Comparison of ENCODE assay signal across 9 mouse cellular contexts in genomic region chr13:21180551-21181530, GRCm38 (mm10). TPM values are rescaled to one million over a fixed set of nuclear protein-coding genes. Genes with fewer than 3 reads are reported as not detected.
DNase-seq lines count a peak whose midpoint lies in the region; ATAC-seq and TF ChIP-seq lines count a peak whose summit lies in the region.
"Had no signal": no experiment of that assay in that cellular context is flagged by ENCODE, and none has a peak within 500 bp of the region (broad histone marks: within the 10 kb centered on the region; RNA-seq: fewer than 3 reads in every experiment).

No protein-coding gene starts in this region.

- peak overlapping the region; percentile 72 for H3K4me2 ChIP-seq in kidney, embryonic 16.5 days (replicated peaks; ENCODE audit: low read depth, low read length)
- peak overlapping the region; percentile 83 for H3K4me2 ChIP-seq in lung, postnatal 0 days (replicated peaks; ENCODE audit: low read depth, low read length)

- peak overlapping the region; percentile 98 for H3K27ac ChIP-seq in kidney, embryonic 16.5 days (ENCODE audit: low read length)
- H3K27ac ChIP-seq in lung, postnatal 0 days (ENCODE audit: low read length), result peak overlapping the region; percentile 92
- peak overlapping the region; percentile 32 for H3K27ac ChIP-seq in olfactory bulb, adult 2 months (ENCODE audit: insufficient read depth, low read depth, low read length)

- H3K27me3 ChIP-seq in kidney, embryonic 16.5 days (ENCODE audit: insufficient read depth, low read length), result no peaks in the 10 kb centered on the region
- H3K27me3 ChIP-seq in lung, postnatal 0 days (replicated peaks; ENCODE audit: insufficient read depth, low read length), result no peaks in the 10 kb centered on the region

- peak; percentile 48 for ATAC-seq in CD4-positive, CD25-positive, alpha-beta regulatory T cell, adult 4 months
- ATAC-seq in granulocyte monocyte progenitor cell, adult 5-6 weeks (replicated peaks; ENCODE audit: poor library complexity, severe bottlenecking), result peak; percentile 51
- peak; percentile 60 for ATAC-seq in kidney, embryonic 16.5 days (ENCODE audit: low FRiP score, low TSS enrichment)
- ATAC-seq in lung, postnatal 0 days, result peak; percentile 33

- DNase-seq in ZHBTc4 (ENCODE audit: low read depth, low spot score), result peak; percentile 61
- DNase-seq in embryo, embryonic 10.5 days (ENCODE audit: low spot score), result peak; percentile 69
- DNase-seq in lung, postnatal 0 days (ENCODE audit: low spot score), result peak; percentile 62
- DNase-seq in thymus, postnatal 4 days, result peak; percentile 85

- peaks cover 36% of the 10 kb centered on the region for H3K36me3 ChIP-seq in kidney, embryonic 16.5 days (ENCODE audit: insufficient read depth, low read length)
- H3K36me3 ChIP-seq in lung, postnatal 0 days (ENCODE audit: insufficient read depth, low read length), result peaks cover 10% of the 10 kb centered on the region; the same call in 1 of the 2 replicates

- H3K4me1 ChIP-seq in kidney, embryonic 16.5 days (ENCODE audit: insufficient read depth, low read length), result peaks cover 26% of the 10 kb centered on the region
- peaks cover 11% of the 10 kb centered on the region; the same call in 1 of the 2 replicates for H3K4me1 ChIP-seq in lung, postnatal 0 days (ENCODE audit: insufficient read depth, low read depth, low read length)
- peaks cover 10% of the 10 kb centered on the region for H3K4me1 ChIP-seq in olfactory bulb, adult 2 months (ENCODE audit: control insufficient read depth, insufficient read depth, low read length)

- no peak for TF ChIP-seq POLR2A in olfactory bulb, adult 2 months (IDR thresholded peaks at IDR 0.05; ENCODE audit: insufficient read depth, low read depth, low read length)

- no peaks in the 10 kb centered on the region for H3K9me3 ChIP-seq in kidney, embryonic 16.5 days (ENCODE audit: low read length)
- H3K9me3 ChIP-seq in lung, postnatal 0 days (ENCODE audit: low read length), result no peaks in the 10 kb centered on the region

- under 1% methylated on average over 70 of the region's 71 CpGs for WGBS in kidney, embryonic 16.5 days
- WGBS in lung, postnatal 0 days, result under 1% methylated on average over 63 of the region's 71 CpGs
- under 1% methylated on average over 71 of the region's 71 CpGs for WGBS in olfactory bulb, adult 2 months

- H3K9ac ChIP-seq in kidney, embryonic 16.5 days (replicated peaks; ENCODE audit: low read length), result peak overlapping the region; percentile 96
- H3K9ac ChIP-seq in lung, postnatal 0 days (replicated peaks; ENCODE audit: low read depth), result peak overlapping the region; percentile 85

- TF ChIP-seq EP300 in lung, postnatal 0 days (IDR thresholded peaks at IDR 0.05), result no peak

- peak overlapping the region; percentile 99 for H3K4me3 ChIP-seq in kidney, embryonic 16.5 days (ENCODE audit: low read length)
- peak overlapping the region; percentile 99 for H3K4me3 ChIP-seq in lung, postnatal 0 days (ENCODE audit: low read depth, low read length)
- H3K4me3 ChIP-seq in olfactory bulb, adult 2 months (ENCODE audit: insufficient read depth, low read depth, low read length), result peak overlapping the region; percentile 99

- no peak for TF ChIP-seq CTCF in lung, postnatal 0 days (IDR thresholded peaks at IDR 0.05)
- no peak for TF ChIP-seq CTCF in olfactory bulb, adult 2 months (IDR thresholded peaks at IDR 0.05; ENCODE audit: insufficient read depth, low read depth, low read length)

RNA-seq across cellular contexts. Expression of gene Trim27, which starts 1.6 kb away (rescaled TPM):
- 10 to 100 TPM; 10.5 to 13.5 TPM for polyA plus RNA-seq in CD4-positive, CD25-positive, alpha-beta regulatory T cell, adult 4 months (2017; shearing (Covaris generic))
- 142 and 143 TPM in 2 replicates for total RNA-seq in granulocyte monocyte progenitor cell, adult 5-6 weeks (2014; fragmentation: Nextera tagmentation)
- total RNA-seq in granulocyte monocyte progenitor cell, adult 5-6 weeks (2017), result 144 and 167 TPM in 2 replicates
- polyA plus RNA-seq in kidney, embryonic 16.5 days (2015; fragmentation: Nextera tagmentation; extraction: Ambion mirVana), result 130 and 131 TPM in 2 replicates
- polyA plus RNA-seq in lung, postnatal 0 days (2015; fragmentation: Nextera tagmentation; extraction: Ambion mirVana), result 61.2 and 63.3 TPM in 2 replicates
- polyA plus RNA-seq in olfactory bulb, adult 2 months (2012; ENCODE audit: insufficient read depth, insufficient read length, low replicate concordance, missing spikeins), result not detected in 2 replicates

RNA-seq across cellular contexts. Expression of gene Olfr1368, which starts 35.2 kb away (rescaled TPM):
- not detected for polyA plus RNA-seq in CD4-positive, CD25-positive, alpha-beta regulatory T cell, adult 4 months (2017; shearing (Covaris generic))
- total RNA-seq in granulocyte monocyte progenitor cell, adult 5-6 weeks (2014; fragmentation: Nextera tagmentation), result not detected in 2 replicates
- total RNA-seq in granulocyte monocyte progenitor cell, adult 5-6 weeks (2017), result not detected in 2 replicates
- not detected in 2 replicates for polyA plus RNA-seq in kidney, embryonic 16.5 days (2015; fragmentation: Nextera tagmentation; extraction: Ambion mirVana)
- polyA plus RNA-seq in lung, postnatal 0 days (2015; fragmentation: Nextera tagmentation; extraction: Ambion mirVana), result not detected in 2 replicates
- not detected in 2 replicates for polyA plus RNA-seq in olfactory bulb, adult 2 months (2012; ENCODE audit: insufficient read depth, insufficient read length, low replicate concordance, missing spikeins)
- total RNA-seq: layer of hippocampus, postnatal 36 days had no signal

RNA-seq across cellular contexts. Expression of gene Olfr263, which starts 51.4 kb away (rescaled TPM):
- not detected for polyA plus RNA-seq in CD4-positive, CD25-positive, alpha-beta regulatory T cell, adult 4 months (2017; shearing (Covaris generic))
- not detected in 2 replicates for total RNA-seq in granulocyte monocyte progenitor cell, adult 5-6 weeks (2014; fragmentation: Nextera tagmentation)
- total RNA-seq in granulocyte monocyte progenitor cell, adult 5-6 weeks (2017), result not detected in 2 replicates
- polyA plus RNA-seq in kidney, embryonic 16.5 days (2015; fragmentation: Nextera tagmentation; extraction: Ambion mirVana), result not detected in 2 replicates
- not detected in 2 replicates for polyA plus RNA-seq in lung, postnatal 0 days (2015; fragmentation: Nextera tagmentation; extraction: Ambion mirVana)
- polyA plus RNA-seq in olfactory bulb, adult 2 months (2012; ENCODE audit: insufficient read depth, insufficient read length, low replicate concordance, missing spikeins), result not detected in 2 replicates
- total RNA-seq: layer of hippocampus, postnatal 36 days had no signal

Comparison
In these comparisons a context has a peak if more than half of its experiments do, and no peak if none do; other contexts are left out.
1. Peak in every context shown above with its lines: DNase-seq, ATAC-seq, H3K4me3 ChIP-seq and H3K27ac ChIP-seq.
2. H3K27ac ChIP-seq: peak in every context shown above with its lines; median percentile 98 in kidney, embryonic 16.5 days; 92 in lung, postnatal 0 days; 32 in olfactory bulb, adult 2 months.
3. RNA of gene Trim27, which starts 1.6 kb away (polyA plus RNA-seq): 130 to 131 TPM in kidney, embryonic 16.5 days, 61.2 to 63.3 TPM in lung, postnatal 0 days and 10.5 to 13.5 TPM in CD4-positive, CD25-positive, alpha-beta regulatory T cell, adult 4 months; not detected in olfactory bulb, adult 2 months; every median in the first group is over 10 times any median in the second.